46 mouse cellular contexts compared by ENCODE assay signal in genomic region chr3:98752171-98752570, GRCm38 (mm10). TPM values are rescaled to one million over a fixed set of nuclear protein-coding genes. Genes with fewer than 3 reads are reported as not detected.
"Had no signal": no experiment of that assay in that cellular context is flagged by ENCODE, and none has a peak within 500 bp of the region (broad histone marks: within the 10 kb centered on the region; RNA-seq: fewer than 3 reads in every experiment).

No protein-coding gene starts in this region.

- H3K27me3 ChIP-seq: heart, embryonic 12.5 days; heart, embryonic 13.5 days; heart, embryonic 15.5 days; hindbrain, embryonic 12.5 days; hindbrain, embryonic 13.5 days; hindbrain, embryonic 15.5 days; intestine, embryonic 15.5 days; kidney, embryonic 15.5 days had no signal

- H3K4me1 ChIP-seq: heart, embryonic 10.5 days; heart, embryonic 12.5 days; heart, embryonic 13.5 days; heart, embryonic 15.5 days; hindbrain, embryonic 10.5 days; hindbrain, embryonic 12.5 days; hindbrain, embryonic 13.5 days; hindbrain, embryonic 15.5 days; intestine, embryonic 15.5 days; kidney, embryonic 15.5 days had no signal

- H3K27ac ChIP-seq: heart, embryonic 10.5 days; heart, embryonic 13.5 days; heart, embryonic 15.5 days; hindbrain, embryonic 10.5 days; hindbrain, embryonic 12.5 days; hindbrain, embryonic 13.5 days; hindbrain, embryonic 14.5 days; hindbrain, embryonic 15.5 days; hindbrain, postnatal 0 days; intestine, embryonic 15.5 days; kidney, embryonic 15.5 days; kidney, postnatal 0 days; layer of hippocampus, adult 2 months had no signal

- H3K36me3 ChIP-seq: heart, embryonic 10.5 days; heart, embryonic 12.5 days; heart, embryonic 13.5 days; heart, embryonic 15.5 days; hindbrain, embryonic 10.5 days; hindbrain, embryonic 12.5 days; hindbrain, embryonic 13.5 days; hindbrain, embryonic 15.5 days; intestine, embryonic 15.5 days; kidney, embryonic 15.5 days had no signal

- DNase-seq: heart, postnatal 10 days; heart, postnatal 14 days; heart, postnatal 36 days; heart, postnatal 4 days; kidney, adult 11 months; kidney, adult 18-20 months; kidney, adult 2 months; kidney, adult 8-10 months; kidney, adult 9 months; kidney, postnatal 10 days; kidney, postnatal 14 days; kidney, postnatal 25 days; kidney, postnatal 36 days; kidney, postnatal 4 days; layer of hippocampus, adult 9-11 months; layer of hippocampus, postnatal 36 days had no signal

- H3K9ac ChIP-seq: heart, embryonic 12.5 days; heart, embryonic 13.5 days; heart, embryonic 15.5 days; hindbrain, embryonic 12.5 days; hindbrain, embryonic 13.5 days; hindbrain, embryonic 14.5 days; hindbrain, embryonic 15.5 days; intestine, embryonic 15.5 days; kidney, embryonic 15.5 days had no signal

- H3K4me3 ChIP-seq: heart, embryonic 10.5 days; heart, embryonic 12.5 days; heart, embryonic 13.5 days; heart, embryonic 15.5 days; hindbrain, embryonic 10.5 days; hindbrain, embryonic 12.5 days; hindbrain, embryonic 13.5 days; hindbrain, embryonic 15.5 days; intestine, embryonic 15.5 days; kidney, embryonic 15.5 days; layer of hippocampus, adult 2 months had no signal

RNA-seq across cellular contexts. Expression of gene Hsd3b3, which starts 10.8 kb away (rescaled TPM):
- total RNA-seq: heart, postnatal 10 days; heart, postnatal 14 days; heart, postnatal 25 days; heart, postnatal 36 days; heart, postnatal 4 days; hematopoietic stem cell, adult 5-6 weeks; hindbrain, postnatal 0 days; layer of hippocampus, adult 18-20 months; layer of hippocampus, adult 2 months; layer of hippocampus, adult 8-10 months; layer of hippocampus, postnatal 10 days; layer of hippocampus, postnatal 14 days; layer of hippocampus, postnatal 25 days; layer of hippocampus, postnatal 36 days; left cerebral cortex, adult 18-20 months had no signal
- polyA plus RNA-seq: heart, embryonic 12.5 days; heart, embryonic 13.5 days; heart, embryonic 14.5 days; heart, embryonic 15.5 days; heart, postnatal 0 days; hindbrain, embryonic 10.5 days; hindbrain, embryonic 11.5 days had no signal

RNA-seq across cellular contexts. Expression of gene Hsd3b2, which starts 27.8 kb away (rescaled TPM):
- total RNA-seq: heart, postnatal 14 days; heart, postnatal 25 days; heart, postnatal 36 days; heart, postnatal 4 days; hematopoietic stem cell, adult 5-6 weeks; hindbrain, postnatal 0 days; layer of hippocampus, adult 18-20 months; left cerebral cortex, adult 18-20 months had no signal
- polyA plus RNA-seq: heart, embryonic 11.5 days; heart, embryonic 12.5 days; heart, embryonic 14.5 days; heart, embryonic 15.5 days; heart, embryonic 16.5 days; heart, postnatal 0 days; hindbrain, embryonic 12.5 days; hindbrain, embryonic 13.5 days; hindbrain, embryonic 14.5 days; hindbrain, embryonic 16.5 days; hindbrain, postnatal 0 days; inflammation-experienced regulatory T-cells, adult 6 months; kidney, embryonic 14.5 days had no signal
